18 mouse cellular contexts compared by ENCODE assay signal in the genomic region with DNA sequence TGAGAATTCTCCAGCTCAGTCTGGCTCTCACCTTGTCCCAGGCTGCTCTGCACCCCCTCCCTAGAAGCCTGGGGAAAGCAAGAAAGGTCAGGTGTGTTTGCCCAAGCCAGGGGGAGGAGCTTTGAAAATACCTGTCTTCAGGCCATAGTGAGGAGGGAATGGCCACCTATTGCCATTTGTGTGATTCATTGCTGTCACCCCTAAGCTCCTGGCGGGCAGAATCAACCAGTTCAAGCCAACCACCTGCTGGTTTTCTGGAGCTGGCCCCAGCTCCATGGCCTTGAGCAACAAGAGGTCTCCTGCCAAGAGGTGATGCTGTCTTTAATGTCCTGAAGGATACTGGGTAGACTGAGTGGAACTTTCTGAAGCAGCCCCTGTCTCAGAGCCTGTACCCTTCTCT. TPM values are rescaled to one million over a fixed set of nuclear protein-coding genes. Genes with fewer than 3 reads are reported as not detected.
DNase-seq lines count a peak whose midpoint lies in the region; ATAC-seq lines count a peak whose summit lies in the region.
"Had no signal": no experiment of that assay in that cellular context is flagged by ENCODE, and none has a peak within 500 bp of the region (broad histone marks: within the 10 kb centered on the region; RNA-seq: fewer than 3 reads in every experiment).

No protein-coding gene starts in this region.

- H3K4me1 ChIP-seq in kidney, embryonic 15.5 days, result peaks cover 22% of the 10 kb centered on the region
- no peaks in the 10 kb centered on the region; the same call in 1 of the 2 replicates for H3K4me1 ChIP-seq in kidney, embryonic 16.5 days (ENCODE audit: insufficient read depth, low read length)
- H3K4me1 ChIP-seq: forebrain, embryonic 13.5 days; heart, embryonic 12.5 days; liver, embryonic 15.5 days; neural tube, embryonic 12.5 days; stomach, embryonic 15.5 days had no signal

- no peak overlapping the region for H3K9ac ChIP-seq in kidney, embryonic 15.5 days
- no peak overlapping the region for H3K9ac ChIP-seq in kidney, embryonic 16.5 days (replicated peaks; ENCODE audit: low read length)
- H3K9ac ChIP-seq: forebrain, embryonic 13.5 days; heart, embryonic 12.5 days; limb, embryonic 12.5 days; liver, embryonic 15.5 days; neural tube, embryonic 12.5 days; stomach, embryonic 15.5 days had no signal

- H3K9me3 ChIP-seq in kidney, embryonic 15.5 days (replicated peaks), result no peaks in the 10 kb centered on the region
- H3K9me3 ChIP-seq in kidney, embryonic 16.5 days (ENCODE audit: low read length), result no peaks in the 10 kb centered on the region
- H3K9me3 ChIP-seq: forebrain, embryonic 13.5 days; heart, embryonic 12.5 days; limb, embryonic 12.5 days; liver, embryonic 15.5 days; neural tube, embryonic 12.5 days; stomach, embryonic 15.5 days had no signal

- H3K4me3 ChIP-seq in kidney, embryonic 15.5 days (replicated peaks), result no peak overlapping the region
- no peak overlapping the region for H3K4me3 ChIP-seq in kidney, embryonic 16.5 days (ENCODE audit: low read length)
- H3K4me3 ChIP-seq: forebrain, embryonic 13.5 days; heart, embryonic 12.5 days; limb, embryonic 12.5 days; liver, embryonic 15.5 days; neural tube, embryonic 12.5 days; stomach, embryonic 15.5 days had no signal

- H3K27me3 ChIP-seq in kidney, embryonic 15.5 days, result 0 out of 2 replicates have a peak, but pooled peaks cover 5% of the 10 kb centered on the region
- H3K27me3 ChIP-seq in kidney, embryonic 16.5 days (ENCODE audit: insufficient read depth, low read length), result no peaks in the 10 kb centered on the region
- H3K27me3 ChIP-seq: forebrain, embryonic 13.5 days; neural tube, embryonic 12.5 days; stomach, embryonic 15.5 days had no signal

- H3K27ac ChIP-seq in kidney, embryonic 15.5 days, result no peak overlapping the region
- no peak overlapping the region for H3K27ac ChIP-seq in kidney, embryonic 16.5 days (ENCODE audit: low read length)
- H3K27ac ChIP-seq: forebrain, embryonic 13.5 days; limb, embryonic 12.5 days; liver, embryonic 15.5 days; macrophage; neural tube, embryonic 12.5 days; stomach, embryonic 15.5 days had no signal

- peaks cover 26% of the 10 kb centered on the region; the same call in 1 of the 2 replicates for H3K36me3 ChIP-seq in kidney, embryonic 15.5 days
- H3K36me3 ChIP-seq in kidney, embryonic 16.5 days (ENCODE audit: insufficient read depth, low read length), result peaks cover 9% of the 10 kb centered on the region; the same call in 1 of the 2 replicates
- H3K36me3 ChIP-seq: liver, embryonic 15.5 days; stomach, embryonic 15.5 days had no signal

- DNase-seq in kidney, adult 18-20 months, result peak; percentile 76
- peak; percentile 67 for DNase-seq in cerebellum, adult 8-10 months
- DNase-seq in testis, postnatal 14 days (ENCODE audit: low spot score), result no peak
- DNase-seq in layer of hippocampus, adult 18-20 months (ENCODE audit: low spot score in 2 of 2), result no peak
- DNase-seq: heart, postnatal 4 days had no signal

- no peak overlapping the region for H3K4me2 ChIP-seq in kidney, embryonic 15.5 days
- no peak overlapping the region for H3K4me2 ChIP-seq in kidney, embryonic 16.5 days (replicated peaks; ENCODE audit: low read depth, low read length)
- H3K4me2 ChIP-seq: forebrain, embryonic 13.5 days; heart, embryonic 12.5 days; limb, embryonic 12.5 days; liver, embryonic 15.5 days; neural tube, embryonic 12.5 days; stomach, embryonic 15.5 days had no signal

- no peak for ATAC-seq in kidney, embryonic 15.5 days (replicated peaks; ENCODE audit: low FRiP score)
- ATAC-seq in kidney, embryonic 16.5 days (ENCODE audit: low FRiP score, low TSS enrichment), result peak; percentile 8; the same call in 1 of the 2 replicates
- no peak for ATAC-seq in megakaryocyte, adult 5-6 weeks (ENCODE audit: poor library complexity, severe bottlenecking)
- ATAC-seq: forebrain, embryonic 13.5 days; midbrain, embryonic 16.5 days had no signal

- WGBS in kidney, embryonic 15.5 days, result 45% methylated on average over 1 of the region's 1 CpGs
- WGBS in kidney, embryonic 16.5 days, result 36% methylated on average over 1 of the region's 1 CpGs

RNA-seq across cellular contexts. Expression of a gene that starts 1.1 kb away (rescaled TPM):
- polyA plus RNA-seq in kidney, embryonic 15.5 days (2015; fragmentation: Nextera tagmentation; extraction: Ambion mirVana), result 451 and 476 TPM in 2 replicates
- 746 and 828 TPM in 2 replicates for polyA plus RNA-seq in kidney, embryonic 16.5 days (2015; fragmentation: Nextera tagmentation; extraction: Ambion mirVana)
- not detected in 2 replicates for total RNA-seq in megakaryocyte, adult 5-6 weeks (2015)
- not detected in 2 replicates for total RNA-seq in megakaryocyte, adult 5-6 weeks (2017)
- 1 to 10 TPM; 7.8 to 8.0 TPM for total RNA-seq in layer of hippocampus, adult 18-20 months (2021)

RNA-seq across cellular contexts. Expression of a gene that starts 28.1 kb away (rescaled TPM):
- 0.13 and 0.30 TPM in 2 replicates for polyA plus RNA-seq in kidney, embryonic 15.5 days (2015; fragmentation: Nextera tagmentation; extraction: Ambion mirVana)
- 0.17 and 0.37 TPM in 2 replicates for polyA plus RNA-seq in kidney, embryonic 16.5 days (2015; fragmentation: Nextera tagmentation; extraction: Ambion mirVana)
- not detected in 2 replicates for total RNA-seq in megakaryocyte, adult 5-6 weeks (2015)
- not detected in 2 replicates for total RNA-seq in megakaryocyte, adult 5-6 weeks (2017)
- total RNA-seq in layer of hippocampus, adult 18-20 months (2021), result 10 to 100 TPM; 81.6 to 85.3 TPM
- total RNA-seq: common myeloid progenitor, adult 5-6 weeks; gastrocnemius, adult 8-10 months; heart, postnatal 4 days had no signal

RNA-seq across cellular contexts. Expression of a gene that starts 28.4 kb away (rescaled TPM):
- 178 and 187 TPM in 2 replicates for polyA plus RNA-seq in kidney, embryonic 15.5 days (2015; fragmentation: Nextera tagmentation; extraction: Ambion mirVana)
- 184 and 189 TPM in 2 replicates for polyA plus RNA-seq in kidney, embryonic 16.5 days (2015; fragmentation: Nextera tagmentation; extraction: Ambion mirVana)
- total RNA-seq in megakaryocyte, adult 5-6 weeks (2015), result 0.11 TPM in 1 of 2 replicates, not detected in the other
- not detected in 2 replicates for total RNA-seq in megakaryocyte, adult 5-6 weeks (2017)
- total RNA-seq in layer of hippocampus, adult 18-20 months (2021), result 100 to 1,000 TPM in 1 of 2 experiments, 10 to 100 TPM in 1; 81.1 to 111 TPM
- total RNA-seq: common myeloid progenitor, adult 5-6 weeks had no signal
- polyA plus RNA-seq: macrophage had no signal

Comparison
In these comparisons a context has a peak if more than half of its experiments do, and no peak if none do; other contexts are left out.
1. DNase-seq: peak in kidney, adult 18-20 months (single experiment) and cerebellum, adult 8-10 months (single experiment); none in testis, postnatal 14 days (single experiment) and layer of hippocampus, adult 18-20 months (0 of 2).
2. RNA of a gene that starts 1.1 kb away (total RNA-seq): 7.8 to 8.0 TPM in layer of hippocampus, adult 18-20 months; not detected in megakaryocyte, adult 5-6 weeks; every median in the first group is over 4 times any median in the second.
3. RNA of a gene that starts 28.1 kb away (total RNA-seq): 81.6 to 85.3 TPM in layer of hippocampus, adult 18-20 months; not detected in megakaryocyte, adult 5-6 weeks; every median in the first group is over 10 times any median in the second.
4. RNA of a gene that starts 28.4 kb away (total RNA-seq): 81.1 to 111 TPM in layer of hippocampus, adult 18-20 months; 0.11 TPM in megakaryocyte, adult 5-6 weeks; every median in the first group is over 10 times any median in the second.